Mouse (Mus musculus) heart, adult 9 months (tissue): ENCODE measurements at regions not wholly inside any gene's neighbourhood (a gene's known extent, or its start where the extent isn't known, plus 50 kb on each side); places are given as distances from the start of the nearest gene placed in this dataset.
"Not testable (repeated sequence)": the region's sequence is repeated elsewhere in the genome, so short reads cannot be mapped to it uniquely, and the experiment has no call there.

Experiments used
- DNase-seq, 2 experiments: peaks; one replicate each; pipeline ENCODE4 v3.0.0; 2022; ENCODE audit warnings: low spot score in 2 of 2

GRCm38 (mm10) chr2:166329556-166330340 is 174.3 kb upstream of the Sulf2 start:
- no peak for DNase-seq

- no peak for DNase-seq
Measured at GRCm38 (mm10) chr2:166326932-166327331, 171.5 kb upstream of the Sulf2 start.

GRCm38 (mm10) chr2:166324954-166325353 is 169.5 kb upstream of the Sulf2 start:
- DNase-seq = no peak

- DNase-seq = no peak
Measured at GRCm38 (mm10) chr2:166324439-166324838, 169.0 kb upstream of the Sulf2 start.

- DNase-seq = no peak
Measured at GRCm38 (mm10) chr2:166322668-166323043, 167.2 kb upstream of the Sulf2 start.

GRCm38 (mm10) chr2:166321992-166322667 is 166.7 kb upstream of the Sulf2 start:
- DNase-seq = no peak

GRCm38 (mm10) chr2:166316409-166316916 is 161.0 kb upstream of the Sulf2 start:
- DNase-seq = no peak

GRCm38 (mm10) chr2:166310438-166310837 is 155.0 kb upstream of the Sulf2 start:
- DNase-seq = no peak

GRCm38 (mm10) chr2:166309882-166310281 is 154.4 kb upstream of the Sulf2 start:
- DNase-seq = no peak

GRCm38 (mm10) chr2:166307551-166307950 is 152.1 kb upstream of the Sulf2 start:
- DNase-seq = no peak

- DNase-seq = no peak
Measured at GRCm38 (mm10) chr2:166305044-166306002, 149.9 kb upstream of the Sulf2 start.

GRCm38 (mm10) chr2:166303854-166304253 is 148.4 kb upstream of the Sulf2 start:
- DNase-seq = no peak

- DNase-seq = peak; percentile 64 to 76
Measured at GRCm38 (mm10) chr2:166301161-166301560, 145.7 kb upstream of the Sulf2 start.

- DNase-seq = no peak
Measured at GRCm38 (mm10) chr2:166294672-166295071, 139.2 kb upstream of the Sulf2 start.

- no peak for DNase-seq
Measured at GRCm38 (mm10) chr2:166292987-166293386, 137.5 kb upstream of the Sulf2 start.

- DNase-seq = peak in 1 of 2 experiments; percentile 29
Measured at GRCm38 (mm10) chr2:166291266-166291665, 135.8 kb upstream of the Sulf2 start.

- no peak for DNase-seq
Measured at GRCm38 (mm10) chr2:166290826-166291225, 135.4 kb upstream of the Sulf2 start.

- no peak for DNase-seq
Measured at GRCm38 (mm10) chr2:166289198-166289597, 133.7 kb upstream of the Sulf2 start.

- not testable (repeated sequence) for DNase-seq
Measured at GRCm38 (mm10) chr2:166281137-166281536, 125.7 kb upstream of the Sulf2 start.

- DNase-seq = peak; percentile 54 to 60
Measured at GRCm38 (mm10) chr2:166280651-166281127, 125.2 kb upstream of the Sulf2 start.

GRCm38 (mm10) chr2:166279676-166280075 is 124.2 kb upstream of the Sulf2 start:
- no peak for DNase-seq

- no peak for DNase-seq
Measured at GRCm38 (mm10) chr2:166275398-166275797, 119.9 kb upstream of the Sulf2 start.
